Mouse (Mus musculus) gonadal fat pad, adult 2 months (tissue): ENCODE results near the gene Usp15. TPM values are rescaled to one million over a fixed set of nuclear protein-coding genes. Genes with fewer than 3 reads are reported as not detected.
"Not testable (repeated sequence)": the region's sequence is repeated elsewhere in the genome, so short reads cannot be mapped to it uniquely, and the experiment has no call there.

Source experiments
- DNase-seq: peaks from one replicate; pipeline ENCODE4 v3.0.0-alpha.2; 2012; ENCODE audit warnings: low read depth
- polyA plus RNA-seq: library from polyadenylated mRNA; depleted of rRNA; stranded (reverse); fragments of >200 nt; gene quantifications from 2 replicates; pipeline ENCODE4 v1.2.3, GENCODE M21; 2012; rRNA removed

Usp15 gene
- polyA plus RNA-seq: 9.3 and 11.4 TPM in 2 replicates

- DNase-seq: no peak
Observed at GRCm38 (mm10) chr10:123196835-123197559, at the start of gene Usp15. Usp15 (minus strand) TSS chr10:123196995.

- DNase-seq: no peak
Observed at GRCm38 (mm10) chr10:123229420-123229819, 32.6 kb upstream of the Usp15 start.

- no peak for DNase-seq
Observed at GRCm38 (mm10) chr10:123222785-123223184, 26.0 kb upstream of the Usp15 start.

GRCm38 (mm10) chr10:123209517-123209916, 12.7 kb upstream of the Usp15 start:
- DNase-seq: no peak

GRCm38 (mm10) chr10:123208336-123208735, 11.5 kb upstream of the Usp15 start:
- no peak for DNase-seq

GRCm38 (mm10) chr10:123206074-123206473, 9.3 kb upstream of the Usp15 start:
- no peak for DNase-seq

- DNase-seq: not testable (repeated sequence)
Observed at GRCm38 (mm10) chr10:123205364-123205763, 8.6 kb upstream of the Usp15 start.

- no peak for DNase-seq
Observed at GRCm38 (mm10) chr10:123201981-123202758, 5.4 kb upstream of the Usp15 start.

GRCm38 (mm10) chr10:123201436-123201835, 4.6 kb upstream of the Usp15 start:
- no peak for DNase-seq

GRCm38 (mm10) chr10:123200996-123201395, 4.2 kb upstream of the Usp15 start:
- DNase-seq: no peak

GRCm38 (mm10) chr10:123200320-123200659, 3.5 kb upstream of the Usp15 start:
- no peak for DNase-seq

- DNase-seq: no peak
Observed at GRCm38 (mm10) chr10:123199615-123200319, 3.0 kb upstream of the Usp15 start.

- DNase-seq: no peak
Observed at GRCm38 (mm10) chr10:123199119-123199518, 2.3 kb upstream of the Usp15 start.

- DNase-seq: no peak
Observed at GRCm38 (mm10) chr10:123198183-123198582, 1.4 kb upstream of the Usp15 start.

- DNase-seq: no peak
Observed at GRCm38 (mm10) chr10:123195961-123196834, 597 bp downstream of the Usp15 start.

- DNase-seq: no peak
Observed at GRCm38 (mm10) chr10:123195501-123195900, 1.3 kb downstream of the Usp15 start.

GRCm38 (mm10) chr10:123191038-123191437, 5.8 kb downstream of the Usp15 start:
- no peak for DNase-seq

- no peak for DNase-seq
Observed at GRCm38 (mm10) chr10:123187337-123187736, 9.5 kb downstream of the Usp15 start.

GRCm38 (mm10) chr10:123185907-123186306, 10.9 kb downstream of the Usp15 start:
- no peak for DNase-seq

GRCm38 (mm10) chr10:123183743-123184142, 13.1 kb downstream of the Usp15 start:
- DNase-seq: no peak

- DNase-seq: no peak
Observed at GRCm38 (mm10) chr10:123183243-123183642, 13.6 kb downstream of the Usp15 start.

- DNase-seq: no peak
Observed at GRCm38 (mm10) chr10:123182391-123182790, 14.4 kb downstream of the Usp15 start.
